Mouse (Mus musculus): ENCODE measurements around the gene Kif6. TPM values are rescaled to one million over a fixed set of nuclear protein-coding genes. Genes with fewer than 3 reads are reported as not detected.

The Kif6 gene
- polyA plus RNA-seq, 1 experiment from 2014 or later: 2.7 TPM

DNA sequence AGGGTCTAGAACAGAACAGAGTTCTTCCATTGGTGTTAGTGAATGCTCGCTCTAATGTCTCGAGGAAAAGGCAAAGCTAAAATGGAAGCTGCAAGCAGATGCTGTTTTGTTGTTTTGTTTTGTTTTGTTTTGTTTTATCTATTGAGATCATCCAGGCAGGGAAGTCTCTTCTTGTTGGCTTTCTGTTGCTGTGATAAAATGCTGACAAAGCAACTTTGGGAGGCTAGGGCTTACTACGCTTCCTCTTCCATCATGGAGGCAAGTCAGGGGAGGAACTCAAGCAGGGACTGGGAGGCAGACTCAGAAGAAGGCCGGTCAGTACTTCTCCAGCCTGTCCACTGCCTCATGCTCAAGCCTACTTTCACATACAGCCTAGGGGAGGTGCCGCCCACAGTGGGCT lies 31.3 kb downstream of the Kif6 start:
- Histone ChIP-seq H3K27me3 (ENCODE audit: control insufficient read depth, insufficient read depth, low read length) (no peaks in the 10 kb centered on the region), H3K4me1 (ENCODE audit: control insufficient read depth, insufficient read depth, low read length) (no peaks in the 10 kb centered on the region), H3K36me3 (ENCODE audit: control insufficient read depth, insufficient read depth, low read length) (no peaks in the 10 kb centered on the region), H3K9me3 (ENCODE audit: control insufficient read depth, low read depth, low read length) (no peaks in the 10 kb centered on the region), H3K4me2 (replicated peaks; ENCODE audit: low read depth, low read length) (no peak overlapping the region), H3K27ac (ENCODE audit: low read length) (no peak overlapping the region), H3K4me3 (ENCODE audit: low read depth, low read length) (no peak overlapping the region), H3K9ac (replicated peaks; ENCODE audit: low read depth, low read length) (no peak overlapping the region)
- no peak for ATAC-seq (ENCODE audit: insufficient number of reproducible peaks, insufficient read depth, low FRiP score, low read depth)
- 93% methylated on average over 5 of the region's 5 CpGs for WGBS

DNA sequence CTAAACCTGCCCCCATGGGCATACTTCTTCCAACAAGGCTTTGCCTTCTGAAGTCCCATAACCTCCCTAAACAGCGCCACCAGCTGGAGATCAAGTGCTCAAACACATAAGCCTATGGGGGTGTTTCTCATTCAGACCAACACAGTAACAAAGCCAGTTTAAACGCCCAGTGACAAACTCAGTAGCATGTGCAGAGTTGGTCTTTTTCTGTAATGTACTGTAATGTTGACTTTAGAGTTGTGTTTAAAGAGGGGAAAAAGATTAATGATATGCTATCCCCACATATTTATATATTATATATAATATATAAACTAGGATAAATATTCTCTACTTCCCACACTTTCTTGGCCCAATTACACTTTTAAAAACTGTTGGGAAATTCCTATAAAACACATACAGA lies 34.0 kb downstream of the Kif6 start:
- H3K4me1 ChIP-seq (ENCODE audit: control insufficient read depth, insufficient read depth, low read length): no peaks in the 10 kb centered on the region
- H3K4me2 ChIP-seq (replicated peaks; ENCODE audit: low read depth, low read length): no peak overlapping the region
- ATAC-seq (ENCODE audit: insufficient number of reproducible peaks, insufficient read depth, low FRiP score, low read depth): no peak
- H3K9me3 ChIP-seq (ENCODE audit: control insufficient read depth, low read depth, low read length): no peaks in the 10 kb centered on the region
- H3K27me3 ChIP-seq (ENCODE audit: control insufficient read depth, insufficient read depth, low read length): no peaks in the 10 kb centered on the region
- WGBS: 57% methylated on average over 2 of the region's 2 CpGs
- H3K4me3 ChIP-seq (ENCODE audit: low read depth, low read length): no peak overlapping the region
- H3K27ac ChIP-seq (ENCODE audit: low read length): peak overlapping the region; percentile 63; the same call in 1 of the 2 replicates
- no peak overlapping the region for H3K9ac ChIP-seq (replicated peaks; ENCODE audit: low read depth, low read length)
- H3K36me3 ChIP-seq (ENCODE audit: control insufficient read depth, insufficient read depth, low read length): no peaks in the 10 kb centered on the region

DNA sequence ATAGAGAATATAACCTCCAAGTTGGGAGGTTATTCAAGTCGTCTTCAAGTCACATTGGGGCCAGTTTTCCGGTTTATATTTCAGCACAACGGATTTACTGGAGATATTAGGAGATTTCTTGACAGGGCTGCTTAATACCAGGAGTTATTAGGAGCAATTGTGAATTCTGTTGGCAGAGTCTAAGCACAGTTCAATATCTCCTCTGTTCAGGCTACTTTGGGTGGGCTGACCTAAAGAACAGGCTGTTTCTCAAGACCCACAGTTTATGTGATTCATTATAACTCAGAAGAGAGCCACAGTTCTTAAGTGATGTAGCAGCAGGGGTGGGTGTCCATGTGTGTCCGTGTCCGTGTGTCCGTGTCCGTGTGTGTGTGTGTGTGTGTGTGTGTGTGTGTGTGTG lies 34.5 kb downstream of the Kif6 start:
- H3K4me3 ChIP-seq (ENCODE audit: low read depth, low read length): no peak overlapping the region
- WGBS: 61% methylated on average over 7 of the region's 7 CpGs
- H3K9me3 ChIP-seq (ENCODE audit: control insufficient read depth, low read depth, low read length): no peaks in the 10 kb centered on the region
- no peaks in the 10 kb centered on the region for H3K27me3 ChIP-seq (ENCODE audit: control insufficient read depth, insufficient read depth, low read length)
- no peak overlapping the region for H3K9ac ChIP-seq (replicated peaks; ENCODE audit: low read depth, low read length)
- no peak for ATAC-seq (ENCODE audit: insufficient number of reproducible peaks, insufficient read depth, low FRiP score, low read depth)
- no peaks in the 10 kb centered on the region for H3K36me3 ChIP-seq (ENCODE audit: control insufficient read depth, insufficient read depth, low read length)
- H3K4me2 ChIP-seq (replicated peaks; ENCODE audit: low read depth, low read length): no peak overlapping the region
- H3K4me1 ChIP-seq (ENCODE audit: control insufficient read depth, insufficient read depth, low read length): no peaks in the 10 kb centered on the region
- H3K27ac ChIP-seq (ENCODE audit: low read length): peak overlapping the region; percentile 21; the same call in 1 of the 2 replicates

DNA sequence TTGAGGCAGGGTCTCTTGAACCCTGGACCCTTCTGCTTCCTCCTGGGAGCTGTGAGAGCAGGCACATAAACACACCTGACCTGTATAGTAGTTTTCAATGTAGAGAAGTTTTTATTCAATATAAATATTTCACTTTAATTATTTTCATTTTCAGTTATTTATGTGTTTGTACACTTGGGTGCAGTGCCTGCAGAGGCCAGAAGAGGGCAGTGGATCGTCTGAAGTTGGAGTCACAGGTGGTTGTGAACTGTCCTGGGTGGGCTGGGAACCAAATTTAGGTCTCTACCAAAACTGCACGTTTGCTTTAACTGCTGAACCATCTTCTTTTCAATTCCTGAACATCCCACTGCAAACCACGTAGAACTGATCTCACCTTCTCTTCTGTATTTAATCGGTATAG lies 35.4 kb downstream of the Kif6 start:
- ATAC-seq (ENCODE audit: insufficient number of reproducible peaks, insufficient read depth, low FRiP score, low read depth): no peak
- H3K4me3 ChIP-seq (ENCODE audit: low read depth, low read length): no peak overlapping the region
- no peaks in the 10 kb centered on the region for H3K36me3 ChIP-seq (ENCODE audit: control insufficient read depth, insufficient read depth, low read length)
- 88% methylated on average over 4 of the region's 4 CpGs for WGBS
- H3K27ac ChIP-seq (ENCODE audit: low read length): no peak overlapping the region
- no peaks in the 10 kb centered on the region for H3K9me3 ChIP-seq (ENCODE audit: control insufficient read depth, low read depth, low read length)
- H3K4me1 ChIP-seq (ENCODE audit: control insufficient read depth, insufficient read depth, low read length): no peaks in the 10 kb centered on the region
- H3K27me3 ChIP-seq (ENCODE audit: control insufficient read depth, insufficient read depth, low read length): no peaks in the 10 kb centered on the region
- H3K9ac ChIP-seq (replicated peaks; ENCODE audit: low read depth, low read length): no peak overlapping the region
- no peak overlapping the region for H3K4me2 ChIP-seq (replicated peaks; ENCODE audit: low read depth, low read length)

DNA sequence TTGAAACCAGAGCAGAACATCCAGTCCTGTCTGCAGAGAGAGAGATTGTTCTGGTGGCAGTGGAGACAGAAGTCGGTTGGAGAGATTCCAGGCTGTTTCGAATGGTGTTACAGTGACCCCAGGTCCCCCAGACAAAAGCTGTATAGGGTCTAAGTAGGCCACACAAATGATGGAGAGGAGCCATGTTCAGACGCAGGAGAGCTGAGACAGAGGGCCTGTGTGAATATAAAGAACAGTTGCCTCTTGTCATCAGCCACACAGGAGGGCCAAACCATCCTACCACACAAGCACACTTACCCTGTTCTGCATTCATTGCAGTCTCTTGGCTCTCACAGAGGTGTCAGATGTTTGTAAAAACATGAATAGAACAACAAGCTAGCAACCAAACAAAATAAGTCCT lies 37.4 kb downstream of the Kif6 start:
- Histone ChIP-seq H3K36me3 (ENCODE audit: control insufficient read depth, insufficient read depth, low read length) (no peaks in the 10 kb centered on the region), H3K27ac (ENCODE audit: low read length) (no peak overlapping the region), H3K9me3 (ENCODE audit: control insufficient read depth, low read depth, low read length) (no peaks in the 10 kb centered on the region), H3K9ac (replicated peaks; ENCODE audit: low read depth, low read length) (no peak overlapping the region), H3K4me3 (ENCODE audit: low read depth, low read length) (no peak overlapping the region), H3K27me3 (ENCODE audit: control insufficient read depth, insufficient read depth, low read length) (no peaks in the 10 kb centered on the region), H3K4me1 (ENCODE audit: control insufficient read depth, insufficient read depth, low read length) (no peaks in the 10 kb centered on the region), H3K4me2 (replicated peaks; ENCODE audit: low read depth, low read length) (no peak overlapping the region)
- 50% methylated on average over 3 of the region's 3 CpGs for WGBS
- ATAC-seq (ENCODE audit: insufficient number of reproducible peaks, insufficient read depth, low FRiP score, low read depth): no peak

DNA sequence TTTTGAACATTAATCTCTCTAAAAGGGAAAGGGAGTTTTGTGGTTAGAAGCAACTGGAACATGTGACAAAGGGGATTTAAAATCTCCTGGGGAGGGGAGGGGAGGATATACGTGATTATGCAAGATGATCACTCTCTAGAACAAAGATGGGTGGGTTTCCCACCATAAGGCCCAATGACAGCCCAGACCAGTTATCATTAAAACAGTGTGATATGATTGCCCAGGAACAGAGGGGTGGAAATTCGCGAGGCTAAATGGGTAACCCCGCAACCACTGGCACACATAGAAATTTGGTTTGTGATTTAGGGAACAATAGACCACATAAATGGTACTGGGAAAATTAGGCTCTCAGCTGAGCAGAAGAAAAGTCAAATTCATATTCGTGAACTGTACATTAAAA lies 37.9 kb downstream of the Kif6 start:
- no peak for ATAC-seq (ENCODE audit: insufficient number of reproducible peaks, insufficient read depth, low FRiP score, low read depth)
- Histone ChIP-seq H3K36me3 (ENCODE audit: control insufficient read depth, insufficient read depth, low read length) (no peaks in the 10 kb centered on the region), H3K27ac (ENCODE audit: low read length) (no peak overlapping the region), H3K4me2 (replicated peaks; ENCODE audit: low read depth, low read length) (no peak overlapping the region), H3K27me3 (ENCODE audit: control insufficient read depth, insufficient read depth, low read length) (no peaks in the 10 kb centered on the region), H3K9me3 (ENCODE audit: control insufficient read depth, low read depth, low read length) (no peaks in the 10 kb centered on the region), H3K4me3 (ENCODE audit: low read depth, low read length) (no peak overlapping the region), H3K9ac (replicated peaks; ENCODE audit: low read depth, low read length) (no peak overlapping the region), H3K4me1 (ENCODE audit: control insufficient read depth, insufficient read depth, low read length) (no peaks in the 10 kb centered on the region)
- 84% methylated on average over 5 of the region's 5 CpGs for WGBS

DNA sequence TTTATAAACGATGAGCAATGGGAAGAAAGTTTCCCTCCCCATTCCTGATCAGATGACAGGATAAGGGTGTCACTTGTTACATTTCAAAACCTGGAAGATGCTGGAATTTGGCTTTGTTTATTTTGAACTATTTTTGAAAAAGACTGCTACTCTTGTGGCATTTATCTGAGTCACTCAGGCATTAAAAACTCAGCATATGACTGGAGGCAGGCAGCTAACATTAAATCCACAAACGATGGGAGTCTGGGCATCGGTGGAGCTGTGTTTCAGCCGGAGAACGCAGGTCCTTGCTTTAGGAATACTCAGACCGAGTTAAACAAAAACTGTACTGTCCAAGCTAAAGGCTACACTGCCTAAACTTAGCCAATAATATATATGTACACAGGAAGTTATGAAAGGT lies 46.7 kb downstream of the Kif6 start:
- Histone ChIP-seq H3K4me3 (ENCODE audit: low read depth, low read length) (no peak overlapping the region), H3K36me3 (ENCODE audit: control insufficient read depth, insufficient read depth, low read length) (no peaks in the 10 kb centered on the region), H3K27ac (ENCODE audit: low read length) (no peak overlapping the region), H3K4me2 (replicated peaks; ENCODE audit: low read depth, low read length) (no peak overlapping the region), H3K9me3 (ENCODE audit: control insufficient read depth, low read depth, low read length) (no peaks in the 10 kb centered on the region), H3K27me3 (ENCODE audit: control insufficient read depth, insufficient read depth, low read length) (no peaks in the 10 kb centered on the region), H3K4me1 (ENCODE audit: control insufficient read depth, insufficient read depth, low read length) (0 out of 2 replicates have a peak, but pooled peaks cover 4% of the 10 kb centered on the region), H3K9ac (replicated peaks; ENCODE audit: low read depth, low read length) (no peak overlapping the region)
- 39% methylated on average over 6 of the region's 6 CpGs for WGBS
- no peak for ATAC-seq (ENCODE audit: insufficient number of reproducible peaks, insufficient read depth, low FRiP score, low read depth)

DNA sequence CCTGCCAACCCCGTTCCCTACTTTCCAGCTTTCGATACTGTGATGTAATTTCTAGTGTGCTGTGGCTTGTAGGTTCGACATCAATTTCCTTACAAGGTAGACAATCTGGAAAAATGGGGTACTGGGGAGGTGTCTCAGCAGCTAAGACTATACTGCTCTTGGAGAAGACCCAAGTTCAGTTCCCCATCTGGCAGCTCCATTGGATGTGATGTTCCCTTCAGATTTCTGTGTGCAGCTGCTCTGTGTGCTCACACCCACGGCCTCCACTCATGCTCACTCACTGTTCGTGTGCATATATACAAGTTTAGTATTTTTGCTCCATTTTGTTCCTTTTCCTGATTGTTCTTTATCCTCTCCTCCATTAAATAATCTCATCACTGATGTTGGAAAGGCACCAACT lies 51.8 kb downstream of the Kif6 start:
- Histone ChIP-seq H3K4me3 (ENCODE audit: low read depth, low read length) (no peak overlapping the region), H3K27me3 (ENCODE audit: control insufficient read depth, insufficient read depth, low read length) (no peaks in the 10 kb centered on the region), H3K27ac (ENCODE audit: low read length) (no peak overlapping the region), H3K4me1 (ENCODE audit: control insufficient read depth, insufficient read depth, low read length) (0 out of 2 replicates have a peak, but pooled peaks cover under 1% of the 10 kb centered on the region), H3K9ac (replicated peaks; ENCODE audit: low read depth, low read length) (no peak overlapping the region), H3K9me3 (ENCODE audit: control insufficient read depth, low read depth, low read length) (no peaks in the 10 kb centered on the region), H3K36me3 (ENCODE audit: control insufficient read depth, insufficient read depth, low read length) (no peaks in the 10 kb centered on the region), H3K4me2 (replicated peaks; ENCODE audit: low read depth, low read length) (no peak overlapping the region)
- 90% methylated on average over 5 of the region's 5 CpGs for WGBS
- ATAC-seq (ENCODE audit: insufficient number of reproducible peaks, insufficient read depth, low FRiP score, low read depth): no peak

DNA sequence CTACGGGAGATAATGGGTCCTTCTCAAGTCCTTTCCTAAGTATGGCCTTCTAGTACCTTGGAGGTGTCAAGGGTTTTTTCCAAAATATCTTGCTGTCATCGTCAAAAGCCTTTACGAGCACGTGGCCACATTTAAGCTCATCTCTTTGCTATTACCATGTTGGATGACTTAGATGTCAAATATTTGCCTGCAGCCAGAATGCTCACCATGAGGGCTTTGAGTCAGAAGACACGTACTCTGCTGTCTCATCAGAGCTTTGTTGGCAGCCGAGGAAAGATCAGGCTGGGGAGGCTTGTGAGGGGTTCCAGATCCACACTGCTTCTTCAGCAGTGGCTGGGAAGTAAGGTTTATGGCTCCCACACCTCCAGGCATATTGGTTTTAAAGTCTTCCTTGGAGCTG lies 53.4 kb downstream of the Kif6 start:
- WGBS: 86% methylated on average over 6 of the region's 6 CpGs
- Histone ChIP-seq H3K9ac (replicated peaks; ENCODE audit: low read depth, low read length) (no peak overlapping the region), H3K4me3 (ENCODE audit: low read depth, low read length) (no peak overlapping the region), H3K27ac (ENCODE audit: low read length) (no peak overlapping the region), H3K4me1 (ENCODE audit: control insufficient read depth, insufficient read depth, low read length) (no peaks in the 10 kb centered on the region), H3K4me2 (replicated peaks; ENCODE audit: low read depth, low read length) (no peak overlapping the region), H3K9me3 (ENCODE audit: control insufficient read depth, low read depth, low read length) (no peaks in the 10 kb centered on the region), H3K27me3 (ENCODE audit: control insufficient read depth, insufficient read depth, low read length) (no peaks in the 10 kb centered on the region), H3K36me3 (ENCODE audit: control insufficient read depth, insufficient read depth, low read length) (no peaks in the 10 kb centered on the region)
- no peak for ATAC-seq (ENCODE audit: insufficient number of reproducible peaks, insufficient read depth, low FRiP score, low read depth)
